Comparison of ENCODE assay signal across 8 mouse cellular contexts in the genomic region with DNA sequence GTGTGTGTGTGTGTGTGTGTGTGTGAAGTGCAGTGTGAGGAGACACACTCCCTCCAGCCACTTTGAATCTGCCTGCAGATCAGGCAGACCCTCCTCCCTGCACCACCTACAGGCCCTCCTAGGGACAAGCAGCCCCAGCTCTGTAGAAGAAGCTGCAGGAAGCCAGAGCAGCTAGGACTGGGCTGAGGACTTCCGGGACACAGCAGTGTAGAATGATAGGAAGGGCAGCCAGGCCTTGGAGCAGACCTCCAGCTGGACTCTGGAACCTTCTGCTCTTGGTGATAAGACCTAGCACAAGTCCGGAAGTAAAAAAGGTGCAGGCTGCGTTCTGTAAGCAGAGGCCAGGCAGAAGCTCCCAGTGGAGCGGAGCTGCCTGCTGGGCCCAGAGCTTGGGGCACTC.
DNase-seq lines count a peak whose midpoint lies in the region; ATAC-seq and TF ChIP-seq lines count a peak whose summit lies in the region.

No protein-coding gene starts in this region.

- no peak overlapping the region for H3K4me2 ChIP-seq in kidney, embryonic 15.5 days
- H3K4me2 ChIP-seq in liver, postnatal 0 days (ENCODE audit: low read depth, low read length): peak overlapping the region; percentile 48

- H3K9ac ChIP-seq in kidney, embryonic 15.5 days: no peak overlapping the region
- peak overlapping the region; percentile 48; the same call in 1 of the 2 replicates for H3K9ac ChIP-seq in liver, postnatal 0 days (replicated peaks)

- 0 out of 2 replicates have a peak overlapping the region, but pooled peaks have one; percentile 48 for H3K27ac ChIP-seq in kidney, embryonic 15.5 days
- peak overlapping the region; percentile 87 for H3K27ac ChIP-seq in liver, postnatal 0 days (ENCODE audit: low read depth)

- DNase-seq in kidney, postnatal 25 days: no peak
- peak; percentile 62 for DNase-seq in c-Kit-positive CD71-negative TER-119-negative erythroid progenitor cells, embryonic 14.5 days (ENCODE audit: low read depth)
- DNase-seq in heart, postnatal 14 days: peak; percentile 30 to 51
- DNase-seq in liver, postnatal 0 days: peak; percentile 72
- DNase-seq in spleen, postnatal 4 days (ENCODE audit: low spot score in 2 of 2): peak; percentile 78 to 85
- DNase-seq in urinary bladder, postnatal 4 days (ENCODE audit: low spot score in 2 of 2): no peak
- no peak for DNase-seq in layer of hippocampus, adult 8-10 months (ENCODE audit: low spot score in 2 of 2)

- no peaks in the 10 kb centered on the region for H3K9me3 ChIP-seq in kidney, embryonic 15.5 days (replicated peaks)
- no peaks in the 10 kb centered on the region for H3K9me3 ChIP-seq in liver, postnatal 0 days (ENCODE audit: low read length)

- peaks cover 4% of the 10 kb centered on the region for H3K4me1 ChIP-seq in kidney, embryonic 15.5 days
- H3K4me1 ChIP-seq in liver, postnatal 0 days (ENCODE audit: insufficient read depth): peaks cover 26% of the 10 kb centered on the region

- WGBS in kidney, embryonic 15.5 days: 66% methylated on average over 4 of the region's 4 CpGs
- WGBS in liver, postnatal 0 days (ENCODE audit: insufficient replicate concordance): 17% methylated on average over 4 of the region's 4 CpGs

- no peaks in the 10 kb centered on the region for H3K36me3 ChIP-seq in kidney, embryonic 15.5 days
- H3K36me3 ChIP-seq in liver, postnatal 0 days (replicated peaks; ENCODE audit: insufficient read depth, low read length): no peaks in the 10 kb centered on the region

- intact Hi-C loops in heart, postnatal 14 days (cut with DNase I): loop anchor here (5.0 kb wide), 1 partner anchor 201 kb away; no protein-coding TSS in a partner anchor

- peak; percentile 72 for ATAC-seq in kidney, embryonic 15.5 days (replicated peaks; ENCODE audit: low FRiP score)
- peak; percentile 98 for ATAC-seq in liver, postnatal 0 days

- H3K4me3 ChIP-seq in kidney, embryonic 15.5 days (replicated peaks): no peak overlapping the region
- no peak overlapping the region for H3K4me3 ChIP-seq in liver, postnatal 0 days (ENCODE audit: low read depth, low read length)

- no peaks in the 10 kb centered on the region for H3K27me3 ChIP-seq in kidney, embryonic 15.5 days
- no peaks in the 10 kb centered on the region for H3K27me3 ChIP-seq in liver, postnatal 0 days (ENCODE audit: insufficient read depth, low read length)

- TF ChIP-seq CTCF in liver, postnatal 0 days (IDR thresholded peaks at IDR 0.05; ENCODE audit: low read depth): peak; percentile 70

- peak; percentile 97 for TF ChIP-seq EP300 in liver, postnatal 0 days (IDR thresholded peaks at IDR 0.05; ENCODE audit: low read depth)

Comparison
In these comparisons a context has a peak if more than half of its experiments do, and no peak if none do; other contexts are left out.
1. DNase-seq: peak in c-Kit-positive CD71-negative TER-119-negative erythroid progenitor cells, embryonic 14.5 days (single experiment), heart, postnatal 14 days (2 of 2), liver, postnatal 0 days (single experiment) and spleen, postnatal 4 days (2 of 2); none in kidney, postnatal 25 days (0 of 2), urinary bladder, postnatal 4 days (0 of 2) and layer of hippocampus, adult 8-10 months (0 of 2).